Mouse (Mus musculus): ENCODE measurements around the gene Rnf26. TPM values are rescaled to one million over a fixed set of nuclear protein-coding genes. Genes with fewer than 3 reads are reported as not detected.

Gene Rnf26
- total and polyA plus RNA-seq, 2 experiments from 2014 or later = 24.3 to 38.0 TPM

- 14% methylated on average over 5 of the region's 5 CpGs for WGBS
- peak; percentile 84 for DNase-seq (ENCODE audit: low spot score)
- Histone ChIP-seq H3K4me3 (ENCODE audit: low read length) (no peak overlapping the region), H3K9me3 (ENCODE audit: low read length) (no peaks in the 10 kb centered on the region), H3K27ac (no peak overlapping the region), H3K27me3 (ENCODE audit: insufficient read depth, low read length) (no peaks in the 10 kb centered on the region), H3K4me1 (ENCODE audit: insufficient read depth, low read length) (no peaks in the 10 kb centered on the region; the same call in 1 of the 2 replicates), H3K36me3 (ENCODE audit: insufficient read depth, low read length) (no peaks in the 10 kb centered on the region), H3K9ac (replicated peaks; ENCODE audit: low read length) (no peak overlapping the region), H3K4me2 (ENCODE audit: low read depth, low read length) (0 out of 2 replicates have a peak overlapping the region, but pooled peaks have one; percentile 21)
- no peak for ATAC-seq
- TF ChIP-seq CTCF (IDR thresholded peaks at IDR 0.05; ENCODE audit: low read depth) = peak; percentile 71
Measured at GRCm38 (mm10) chr9:44076764-44077120, 36.6 kb downstream of the Rnf26 start.

- no peak for TF ChIP-seq CTCF (IDR thresholded peaks at IDR 0.05; ENCODE audit: low read depth)
- H3K4me1 ChIP-seq (ENCODE audit: insufficient read depth, low read length) = no peaks in the 10 kb centered on the region; the same call in 1 of the 2 replicates
- H3K9me3 ChIP-seq (ENCODE audit: low read length) = no peaks in the 10 kb centered on the region
- no peak for ATAC-seq
- WGBS = 66% methylated on average over 16 of the region's 16 CpGs
- H3K27ac ChIP-seq = no peak overlapping the region
- H3K4me3 ChIP-seq (ENCODE audit: low read length) = no peak overlapping the region
- H3K36me3 ChIP-seq (ENCODE audit: insufficient read depth, low read length) = no peaks in the 10 kb centered on the region
- no peak for DNase-seq (ENCODE audit: low spot score)
- no peaks in the 10 kb centered on the region for H3K27me3 ChIP-seq (ENCODE audit: insufficient read depth, low read length)
- H3K9ac ChIP-seq (replicated peaks; ENCODE audit: low read length) = no peak overlapping the region
- no peak overlapping the region for H3K4me2 ChIP-seq (ENCODE audit: low read depth, low read length)
Measured at GRCm38 (mm10) chr9:44075996-44076763, 37.1 kb downstream of the Rnf26 start.

GRCm38 (mm10) chr9:44075276-44075995 is 37.9 kb downstream of the Rnf26 start:
- no peak for DNase-seq (ENCODE audit: low spot score)
- no peaks in the 10 kb centered on the region for H3K9me3 ChIP-seq (ENCODE audit: low read length)
- ATAC-seq = no peak
- H3K4me3 ChIP-seq (ENCODE audit: low read length) = no peak overlapping the region
- H3K36me3 ChIP-seq (ENCODE audit: insufficient read depth, low read length) = no peaks in the 10 kb centered on the region
- H3K4me2 ChIP-seq (ENCODE audit: low read depth, low read length) = no peak overlapping the region
- no peaks in the 10 kb centered on the region; the same call in 1 of the 2 replicates for H3K4me1 ChIP-seq (ENCODE audit: insufficient read depth, low read length)
- H3K9ac ChIP-seq (replicated peaks; ENCODE audit: low read length) = no peak overlapping the region
- no peak overlapping the region for H3K27ac ChIP-seq
- no peak for TF ChIP-seq CTCF (IDR thresholded peaks at IDR 0.05; ENCODE audit: low read depth)
- WGBS = 71% methylated on average over 24 of the region's 24 CpGs
- H3K27me3 ChIP-seq (ENCODE audit: insufficient read depth, low read length) = no peaks in the 10 kb centered on the region

- Histone ChIP-seq H3K9ac (replicated peaks; ENCODE audit: low read length) (no peak overlapping the region), H3K27me3 (ENCODE audit: insufficient read depth, low read length) (no peaks in the 10 kb centered on the region), H3K4me3 (ENCODE audit: low read length) (no peak overlapping the region), H3K36me3 (ENCODE audit: insufficient read depth, low read length) (no peaks in the 10 kb centered on the region), H3K4me2 (ENCODE audit: low read depth, low read length) (no peak overlapping the region), H3K27ac (no peak overlapping the region), H3K4me1 (ENCODE audit: insufficient read depth, low read length) (no peaks in the 10 kb centered on the region; the same call in 1 of the 2 replicates), H3K9me3 (ENCODE audit: low read length) (no peaks in the 10 kb centered on the region)
- WGBS = 57% methylated on average over 9 of the region's 9 CpGs
- ATAC-seq (no peak), DNase-seq (ENCODE audit: low spot score) (peak; percentile 34)
- peak; percentile 28 for TF ChIP-seq CTCF (IDR thresholded peaks at IDR 0.05; ENCODE audit: low read depth)
Measured at GRCm38 (mm10) chr9:44074395-44075275, 38.7 kb downstream of the Rnf26 start.

- Histone ChIP-seq H3K9ac (replicated peaks; ENCODE audit: low read length) (no peak overlapping the region), H3K36me3 (ENCODE audit: insufficient read depth, low read length) (no peaks in the 10 kb centered on the region), H3K9me3 (ENCODE audit: low read length) (no peaks in the 10 kb centered on the region), H3K27me3 (ENCODE audit: insufficient read depth, low read length) (no peaks in the 10 kb centered on the region), H3K4me3 (ENCODE audit: low read length) (no peak overlapping the region), H3K27ac (peak overlapping the region; percentile 76), H3K4me1 (ENCODE audit: insufficient read depth, low read length) (no peaks in the 10 kb centered on the region; the same call in 1 of the 2 replicates), H3K4me2 (ENCODE audit: low read depth, low read length) (peak overlapping the region; percentile 38)
- DNase-seq (ENCODE audit: low spot score) (no peak), ATAC-seq (no peak)
- TF ChIP-seq CTCF (IDR thresholded peaks at IDR 0.05; ENCODE audit: low read depth) = no peak
- 35% methylated on average over 5 of the region's 5 CpGs for WGBS
Measured at GRCm38 (mm10) chr9:44073115-44073514, 40.2 kb downstream of the Rnf26 start.

GRCm38 (mm10) chr9:44072599-44072915 is 40.8 kb downstream of the Rnf26 start:
- DNase-seq (ENCODE audit: low spot score) = peak; percentile 71
- Histone ChIP-seq H3K36me3 (ENCODE audit: insufficient read depth, low read length) (no peaks in the 10 kb centered on the region), H3K4me1 (ENCODE audit: insufficient read depth, low read length) (no peaks in the 10 kb centered on the region; the same call in 1 of the 2 replicates), H3K4me3 (ENCODE audit: low read length) (no peak overlapping the region), H3K9me3 (ENCODE audit: low read length) (no peaks in the 10 kb centered on the region), H3K9ac (replicated peaks; ENCODE audit: low read length) (0 out of 2 replicates have a peak overlapping the region, but pooled peaks have one; percentile 17), H3K27ac (peak overlapping the region; percentile 88), H3K4me2 (ENCODE audit: low read depth, low read length) (peak overlapping the region; percentile 38), H3K27me3 (ENCODE audit: insufficient read depth, low read length) (no peaks in the 10 kb centered on the region)
- peak; percentile 82 for ATAC-seq
- WGBS = 19% methylated on average over 4 of the region's 4 CpGs
- TF ChIP-seq CTCF (IDR thresholded peaks at IDR 0.05; ENCODE audit: low read depth) = no peak
